Mouse (Mus musculus) small intestine, adult 2 months (tissue): ENCODE data around the gene Ptch1.

ENCODE experiments used
- CTCF ChIP-seq: fragments of 200-500 bp; IDR thresholded peaks from 2 replicates; pipeline ENCODE4 v1.5.1; 2012; ENCODE audit warnings: low read depth, mild to moderate bottlenecking, control low read depth, inconsistent platforms, low read length, moderate library complexity, mixed read lengths; ENCODE audit not compliant: insufficient replicate concordance, insufficient read length; ENCODE audit errors: extremely low read depth
- POLR2A ChIP-seq: fragments of 200-500 bp; IDR thresholded peaks from 2 replicates; pipeline ENCODE4 v1.6.1; 2012; ENCODE audit warnings: low read depth, mild to moderate bottlenecking, control low read depth, inconsistent platforms, low read length, moderate library complexity

- TF ChIP-seq POLR2A (no peak), CTCF (no peak)
Measured at GRCm38 (mm10) chr13:63545291-63545690, 28.1 kb downstream of the Ptch1 start.
